Mouse (Mus musculus): Measurements from ENCODE around the gene Gm16368. TPM values are rescaled to one million over a fixed set of nuclear protein-coding genes. Genes with fewer than 3 reads are reported as not detected.

The Gm16368 gene
- not detected for polyA plus RNA-seq (2012; fragmentation: generic; extraction: Trizol)

DNA sequence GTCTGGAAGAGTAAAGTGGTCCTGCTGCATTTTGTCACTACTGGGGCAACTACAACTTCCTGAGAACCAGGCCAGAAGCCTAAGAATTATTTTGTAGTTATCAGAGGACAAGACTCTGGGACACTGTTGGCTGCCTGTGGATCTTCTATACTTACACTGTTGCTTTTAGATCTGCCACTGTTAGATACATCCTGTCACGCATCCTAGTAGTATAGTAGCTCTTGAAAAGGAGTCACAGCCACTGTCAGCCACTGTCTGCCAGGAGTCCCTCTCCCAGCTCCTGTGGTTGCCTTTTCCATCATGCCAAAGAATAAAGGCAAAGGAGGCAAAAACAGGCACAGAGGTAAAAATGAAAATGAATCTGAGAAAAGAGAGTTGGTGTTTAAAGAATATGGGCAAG, at the start of gene Gm16368:
Gene Gm16368, plus strand, starts transcription at position 301 of the 400 bp plus-strand sequence.

Other genes with a start within 250 kb of the Gm16368 start
- gene Gm2001, start 241.4 kb upstream of the Gm16368 start, polyA plus RNA-seq (2012; fragmentation: generic; extraction: Trizol) = not detected
- gene Gm2016, start 209.6 kb upstream of the Gm16368 start, polyA plus RNA-seq (2012; fragmentation: generic; extraction: Trizol) = not detected
- gene Gm2022, start 188.3 kb upstream of the Gm16368 start, polyA plus RNA-seq (2012; fragmentation: generic; extraction: Trizol) = not detected
- not detected for gene Gm2035, start 163.8 kb upstream of the Gm16368 start, polyA plus RNA-seq (2012; fragmentation: generic; extraction: Trizol)
- gene Gm2042, start 129.6 kb upstream of the Gm16368 start, polyA plus RNA-seq (2012; fragmentation: generic; extraction: Trizol) = under 1 TPM in 1 of 2 experiments, not detected in 1; 0.04 TPM
- not detected for gene Gm2075, start 71.8 kb upstream of the Gm16368 start, polyA plus RNA-seq (2012; fragmentation: generic; extraction: Trizol)
- gene Gm6803, start 64.9 kb upstream of the Gm16368 start, polyA plus RNA-seq (2012; fragmentation: generic; extraction: Trizol) = not detected
- gene Gm2056, start 56.7 kb upstream of the Gm16368 start, polyA plus RNA-seq (2012; fragmentation: generic; extraction: Trizol) = not detected
- gene Gm10436, start 98.4 kb downstream of the Gm16368 start, polyA plus RNA-seq (2012; fragmentation: generic; extraction: Trizol) = not detected
- gene Gm8332, start 166.4 kb downstream of the Gm16368 start, polyA plus RNA-seq (2012; fragmentation: generic; extraction: Trizol) = not detected
- gene Gm5662, start 190.8 kb downstream of the Gm16368 start, polyA plus RNA-seq (2012; fragmentation: generic; extraction: Trizol) = under 1 TPM; 0.01 to 0.14 TPM
- under 1 TPM in 1 of 2 experiments, not detected in 1; 0.06 TPM for gene Gm5039, start 240.3 kb downstream of the Gm16368 start, polyA plus RNA-seq (2012; fragmentation: generic; extraction: Trizol)